Mouse (Mus musculus): ENCODE measurements around the gene Smok3b. TPM values are rescaled to one million over a fixed set of nuclear protein-coding genes. Genes with fewer than 3 reads are reported as not detected.
"Not testable (repeated sequence)": the region's sequence is repeated elsewhere in the genome, so short reads cannot be mapped to it uniquely, and the experiment has no call there.

The Smok3b gene
- not detected in 2 replicates for total RNA-seq (2012; rRNA removed)

GRCm38 (mm10) chr5:138020961-138021479 is at the start of gene Smok3b, which contains the start of gene Smok3a:
Smok3b (plus strand) TSS chr5:138021429.
Smok3a (plus strand) TSS chr5:138021261.
- DNase-seq (ENCODE audit: low read depth, low spot score); H3K4me3 ChIP-seq (ENCODE audit: insufficient read depth in 1 of 2, low read depth in 1 of 2, low read length in 2 of 2, poor library complexity in 1 of 2, severe bottlenecking in 1 of 2); in situ Hi-C loops (cut with MboI; ENCODE audit: low sequenced_read_pairs in 2 of 2, unreplicated experiment in 2 of 2): not testable (repeated sequence)

DNA sequence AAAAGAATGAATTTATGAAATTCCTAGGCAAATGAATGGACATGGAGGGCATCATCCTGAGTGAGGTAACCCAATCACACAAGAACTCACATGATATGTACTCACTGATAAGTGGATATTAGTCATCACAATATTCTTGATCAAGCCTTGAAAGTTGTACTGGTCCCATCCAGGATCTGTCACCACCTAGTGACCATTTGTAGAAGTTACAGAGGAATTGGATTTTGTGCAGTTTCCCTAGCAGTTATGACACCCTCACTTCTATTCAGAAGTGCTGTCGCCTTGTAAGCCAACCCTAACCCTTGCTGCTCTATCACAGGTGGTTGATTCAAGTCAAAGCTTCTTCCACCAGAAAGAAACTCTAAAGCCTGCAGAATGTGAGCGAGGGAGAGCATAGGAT is 48.1 kb upstream of the Smok3b start:
- Histone ChIP-seq H3K36me3 (ENCODE audit: control insufficient read depth, insufficient read depth, low read length, poor library complexity, severe bottlenecking) (no peaks in the 10 kb centered on the region), H3K9me3 (ENCODE audit: control insufficient read depth, insufficient read depth, low read depth, low read length) (no peaks in the 10 kb centered on the region), H3K4me3 (ENCODE audit: insufficient read depth in 1 of 2, low read depth in 1 of 2, low read length in 2 of 2, poor library complexity in 1 of 2, severe bottlenecking in 1 of 2) (no peak overlapping the region), H3K4me1 (ENCODE audit: control insufficient read depth in 2 of 2, insufficient read depth in 2 of 2, low read length in 2 of 2, poor library complexity in 1 of 2) (no peaks in the 10 kb centered on the region), H3K9ac (ENCODE audit: insufficient read depth, low read depth, low read length, poor library complexity, severe bottlenecking) (no peak overlapping the region), H3K27ac (ENCODE audit: insufficient read depth, low read depth, low read length, poor library complexity, severe bottlenecking) (no peak overlapping the region)
- TF ChIP-seq HCFC1 (IDR thresholded peaks at IDR 0.05; ENCODE audit: borderline replicate concordance, insufficient read depth, low read length) = no peak
- TF ChIP-seq ZC3H11A (IDR thresholded peaks at IDR 0.05; ENCODE audit: borderline replicate concordance, low read depth, low read length) = peak; percentile 18; the same call in 1 of the 2 replicates
- in situ Hi-C loops (cut with MboI; ENCODE audit: low sequenced_read_pairs in 2 of 2, unreplicated experiment in 2 of 2) = loop anchor here (5.0 to 10.0 kb wide), 2 partner anchors 81 to 88 kb away; no protein-coding TSS in a partner anchor
- no peak for DNase-seq (ENCODE audit: low read depth, low spot score)

More at GRCm38 (mm10) chr5:138020961-138021479, at the start of gene Smok3b, which contains the start of gene Smok3a:
- H3K9me3 ChIP-seq (ENCODE audit: control insufficient read depth, insufficient read depth, low read depth, low read length); H3K36me3 ChIP-seq (ENCODE audit: control insufficient read depth, insufficient read depth, low read length, poor library complexity, severe bottlenecking); H3K9ac ChIP-seq (ENCODE audit: insufficient read depth, low read depth, low read length, poor library complexity, severe bottlenecking); H3K27ac ChIP-seq (ENCODE audit: insufficient read depth, low read depth, low read length, poor library complexity, severe bottlenecking); H3K4me1 ChIP-seq (ENCODE audit: control insufficient read depth in 2 of 2, insufficient read depth in 2 of 2, low read length in 2 of 2, poor library complexity in 1 of 2): not testable (repeated sequence)

- Histone ChIP-seq H3K9ac (ENCODE audit: insufficient read depth, low read depth, low read length, poor library complexity, severe bottlenecking) (no peak overlapping the region), H3K4me3 (ENCODE audit: insufficient read depth in 1 of 2, low read depth in 1 of 2, low read length in 2 of 2, poor library complexity in 1 of 2, severe bottlenecking in 1 of 2) (no peak overlapping the region), H3K4me1 (ENCODE audit: control insufficient read depth in 2 of 2, insufficient read depth in 2 of 2, low read length in 2 of 2, poor library complexity in 1 of 2) (no peaks in the 10 kb centered on the region), H3K9me3 (ENCODE audit: control insufficient read depth, insufficient read depth, low read depth, low read length) (no peaks in the 10 kb centered on the region), H3K27ac (ENCODE audit: insufficient read depth, low read depth, low read length, poor library complexity, severe bottlenecking) (no peak overlapping the region), H3K36me3 (ENCODE audit: control insufficient read depth, insufficient read depth, low read length, poor library complexity, severe bottlenecking) (no peaks in the 10 kb centered on the region)
- in situ Hi-C loops (cut with MboI; ENCODE audit: low sequenced_read_pairs in 2 of 2, unreplicated experiment in 2 of 2) = loop anchor here (5.0 to 10.0 kb wide), 2 partner anchors 81 to 89 kb away; no protein-coding TSS in a partner anchor
- DNase-seq (ENCODE audit: low read depth, low spot score) = no peak
- TF ChIP-seq HCFC1 (IDR thresholded peaks at IDR 0.05; ENCODE audit: borderline replicate concordance, insufficient read depth, low read length) (no peak), ZC3H11A (IDR thresholded peaks at IDR 0.05; ENCODE audit: borderline replicate concordance, low read depth, low read length) (0 out of 2 replicates have a peak, but pooled peaks have one; percentile 2)
These were observed 47.5 kb upstream of the Smok3b start for GRCm38 (mm10) chr5:137973738-137974137.

GRCm38 (mm10) chr5:137974724-137975123 is 46.5 kb upstream of the Smok3b start:
- Histone ChIP-seq H3K9ac (ENCODE audit: insufficient read depth, low read depth, low read length, poor library complexity, severe bottlenecking) (no peak overlapping the region), H3K4me3 (ENCODE audit: insufficient read depth in 1 of 2, low read depth in 1 of 2, low read length in 2 of 2, poor library complexity in 1 of 2, severe bottlenecking in 1 of 2) (no peak overlapping the region), H3K36me3 (ENCODE audit: control insufficient read depth, insufficient read depth, low read length, poor library complexity, severe bottlenecking) (no peaks in the 10 kb centered on the region), H3K4me1 (ENCODE audit: control insufficient read depth in 2 of 2, insufficient read depth in 2 of 2, low read length in 2 of 2, poor library complexity in 1 of 2) (no peaks in the 10 kb centered on the region), H3K9me3 (ENCODE audit: control insufficient read depth, insufficient read depth, low read depth, low read length) (no peaks in the 10 kb centered on the region), H3K27ac (ENCODE audit: insufficient read depth, low read depth, low read length, poor library complexity, severe bottlenecking) (no peak overlapping the region)
- in situ Hi-C loops (cut with MboI; ENCODE audit: low sequenced_read_pairs in 2 of 2, unreplicated experiment in 2 of 2) = loop anchor here (5.0 to 10.0 kb wide), 2 partner anchors 82 to 90 kb away; no protein-coding TSS in a partner anchor
- DNase-seq (ENCODE audit: low read depth, low spot score) = no peak
- TF ChIP-seq CHD2 (IDR thresholded peaks at IDR 0.05; ENCODE audit: low read depth, low read length) (no peak), ZNF384 (IDR thresholded peaks at IDR 0.05; ENCODE audit: low read depth, low read length) (no peak), HCFC1 (IDR thresholded peaks at IDR 0.05; ENCODE audit: borderline replicate concordance, insufficient read depth, low read length) (no peak), MAFK (IDR thresholded peaks at IDR 0.05; ENCODE audit: insufficient read depth, low read depth, low read length) (no peak), ZC3H11A (IDR thresholded peaks at IDR 0.05; ENCODE audit: borderline replicate concordance, low read depth, low read length) (no peak)

GRCm38 (mm10) chr5:137975434-137975833 is 45.8 kb upstream of the Smok3b start:
- Histone ChIP-seq H3K27ac (ENCODE audit: insufficient read depth, low read depth, low read length, poor library complexity, severe bottlenecking) (no peak overlapping the region), H3K9ac (ENCODE audit: insufficient read depth, low read depth, low read length, poor library complexity, severe bottlenecking) (no peak overlapping the region), H3K4me1 (ENCODE audit: control insufficient read depth in 2 of 2, insufficient read depth in 2 of 2, low read length in 2 of 2, poor library complexity in 1 of 2) (no peaks in the 10 kb centered on the region), H3K36me3 (ENCODE audit: control insufficient read depth, insufficient read depth, low read length, poor library complexity, severe bottlenecking) (no peaks in the 10 kb centered on the region), H3K9me3 (ENCODE audit: control insufficient read depth, insufficient read depth, low read depth, low read length) (no peaks in the 10 kb centered on the region), H3K4me3 (ENCODE audit: insufficient read depth in 1 of 2, low read depth in 1 of 2, low read length in 2 of 2, poor library complexity in 1 of 2, severe bottlenecking in 1 of 2) (no peak overlapping the region)
- no peak for TF ChIP-seq MAFK (IDR thresholded peaks at IDR 0.05; ENCODE audit: insufficient read depth, low read depth, low read length)
- in situ Hi-C loops (cut with MboI; ENCODE audit: low sequenced_read_pairs in 2 of 2, unreplicated experiment in 2 of 2) = loop anchor here in 1 of 2 experiments (10.0 kb wide), 1 partner anchor 91 kb away; no protein-coding TSS in a partner anchor
- DNase-seq (ENCODE audit: low read depth, low spot score) = no peak
